Mouse (Mus musculus) mesoderm, embryonic 11.5 days (tissue): ENCODE measurements around the gene Rps8.
"Not testable (repeated sequence)": the region's sequence is repeated elsewhere in the genome, so short reads cannot be mapped to it uniquely, and the experiment has no call there.

Experiments used
- DNase-seq: peaks from one replicate; pipeline ENCODE4 v3.0.0-alpha.2; 2012; ENCODE audit warnings: low read depth, low spot score

Gene Rps8

DNA sequence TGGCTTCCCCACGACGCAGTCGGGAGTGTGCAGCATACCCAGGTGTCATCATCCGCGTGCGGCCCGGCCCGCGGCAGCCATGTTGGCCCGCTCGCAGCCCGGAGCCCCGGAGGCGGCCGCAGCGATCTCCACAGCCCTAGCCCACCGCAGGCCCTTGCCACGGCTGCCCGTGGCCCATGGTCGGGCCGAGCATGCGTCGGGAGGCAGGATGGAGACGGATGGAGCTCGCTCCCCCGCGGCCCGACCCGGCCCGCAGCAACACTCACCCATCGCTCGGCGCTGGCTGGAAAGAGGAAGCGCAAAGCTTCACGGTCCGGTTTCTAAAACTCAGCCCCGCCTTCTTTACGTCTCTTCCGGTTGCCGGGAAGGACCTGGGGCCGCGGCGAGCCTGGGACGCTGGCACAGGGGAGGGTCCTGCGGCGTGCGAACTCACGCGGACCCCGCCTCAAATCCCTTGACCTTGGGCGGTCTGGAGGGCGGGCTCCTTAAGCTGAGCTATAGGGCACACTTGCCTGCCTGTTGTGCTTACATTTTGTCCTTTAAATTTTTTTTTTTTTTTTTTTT lies at the start of gene Rps8:
Rps8 (minus strand) TSS at position 452 of the 564 bp plus-strand sequence.
- peak; percentile 91 for DNase-seq

DNA sequence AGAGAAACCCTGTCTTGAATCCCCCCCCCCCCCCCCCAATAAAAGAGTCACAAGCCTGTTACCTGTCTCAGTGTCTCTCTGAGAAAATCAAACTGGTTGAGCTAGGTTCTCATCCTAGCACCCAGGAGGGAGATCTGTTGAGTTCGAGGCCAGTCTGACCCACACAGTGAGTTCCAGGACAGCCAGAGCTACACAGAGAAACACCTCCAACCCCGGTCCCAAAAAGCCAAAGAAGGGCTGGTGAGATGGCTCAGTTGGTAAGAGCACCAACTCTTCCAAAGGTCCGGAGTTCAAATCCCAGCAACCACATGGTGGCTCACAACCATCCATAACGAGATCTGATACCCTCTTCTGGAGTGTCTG lies 46.9 kb upstream of the Rps8 start:
- DNase-seq = no peak

DNA sequence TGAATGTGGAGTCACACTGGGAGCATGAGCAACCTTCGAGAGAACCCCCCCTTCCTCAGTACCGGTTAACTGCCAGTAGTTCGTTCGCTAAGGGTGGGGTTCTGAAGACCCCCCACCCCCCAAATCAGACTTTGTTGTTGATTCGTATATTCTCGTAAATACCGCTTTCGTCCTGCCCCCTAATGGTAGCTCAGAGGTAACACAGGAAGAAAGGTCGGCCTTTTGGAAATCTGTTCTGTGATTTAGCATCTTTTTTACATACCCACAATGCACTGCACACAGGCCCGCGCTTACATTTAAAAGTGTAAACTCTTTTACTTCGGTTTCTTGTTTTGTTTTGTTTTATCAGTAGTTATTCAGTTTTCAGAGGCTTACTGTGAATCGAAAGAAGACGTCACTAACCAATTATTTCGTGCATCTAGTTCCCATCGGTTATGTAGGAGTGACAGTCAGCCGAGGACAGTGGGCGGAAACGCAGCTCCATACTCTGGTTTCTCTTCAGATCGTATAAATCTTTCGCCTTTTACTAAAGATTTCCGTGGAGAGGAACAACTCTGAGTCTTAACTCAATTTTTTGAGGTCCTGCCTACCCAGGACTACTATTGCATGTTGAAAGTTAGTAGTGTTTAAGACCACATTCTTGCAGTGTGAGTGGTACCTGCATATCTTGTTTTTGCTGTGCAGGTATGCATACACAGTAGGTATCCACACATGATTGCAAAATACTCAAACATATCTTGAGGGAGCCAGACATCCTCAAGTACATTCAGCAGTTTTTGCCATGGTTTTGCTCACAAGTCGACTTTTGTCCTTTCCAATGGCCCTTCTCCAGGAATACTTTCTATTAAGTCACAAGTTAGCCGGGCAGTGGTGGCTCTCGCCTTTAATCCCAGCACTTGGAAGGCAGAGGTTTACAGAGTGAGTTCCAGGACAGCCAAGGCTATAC lies 46.3 kb upstream of the Rps8 start:
- peak; percentile 87 for DNase-seq

GRCm38 (mm10) chr4:117191804-117192203 lies 35.8 kb upstream of the Rps8 start:
- DNase-seq = no peak

DNA sequence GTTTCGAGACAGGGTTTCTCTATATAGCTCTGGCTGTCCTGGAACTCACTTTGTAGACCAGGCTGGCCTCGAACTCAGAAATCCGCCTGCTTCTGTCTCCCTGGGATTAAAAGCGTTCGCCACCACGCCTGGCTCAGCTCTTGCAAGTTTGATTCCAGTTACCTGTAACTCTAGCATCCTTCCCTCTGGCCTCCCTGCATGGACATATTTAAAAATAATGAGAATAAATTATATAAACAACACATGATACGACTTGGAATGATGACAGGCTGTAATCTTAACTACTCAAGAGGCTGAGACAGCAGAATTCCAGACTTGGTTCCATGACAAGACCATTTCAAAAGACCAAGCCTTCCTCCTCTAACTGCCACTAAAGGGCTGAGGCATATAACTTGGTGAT lies 34.6 kb upstream of the Rps8 start:
- no peak for DNase-seq

DNA sequence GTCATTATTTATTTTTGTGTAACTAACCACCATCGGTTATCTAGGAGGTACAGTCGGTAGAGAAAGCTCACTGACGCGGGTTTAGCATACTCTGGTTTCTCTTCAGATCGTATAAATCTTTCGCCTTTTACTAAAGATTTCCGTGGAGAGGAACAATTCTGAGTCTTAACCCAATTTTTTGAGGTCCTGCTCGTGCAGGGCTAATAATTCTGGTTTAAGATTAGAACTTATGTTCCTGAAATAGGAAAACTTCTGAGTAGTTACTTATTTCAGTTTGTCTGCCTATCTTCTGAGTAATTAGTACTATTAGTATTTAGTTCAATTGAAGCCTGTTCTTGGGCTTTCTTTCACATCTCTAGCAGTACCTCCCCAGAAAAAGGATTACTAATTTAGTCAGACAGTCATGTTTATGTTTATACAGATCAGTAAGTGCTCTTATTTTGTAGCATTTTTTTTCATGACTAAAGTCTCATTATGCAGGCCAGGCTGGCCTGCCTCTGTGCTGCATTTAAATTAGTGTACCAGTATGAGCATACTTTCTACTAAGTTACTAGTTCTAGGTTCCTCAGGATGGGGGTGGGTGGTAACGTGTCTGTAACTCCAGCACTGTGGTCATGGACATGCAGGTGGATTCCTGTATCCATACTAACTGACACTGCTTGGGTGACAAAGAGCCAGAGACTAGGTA lies 34.0 kb upstream of the Rps8 start:
- peak; percentile 88 for DNase-seq

- DNase-seq = peak; percentile 92
Observed at GRCm38 (mm10) chr4:117189382-117189855, 33.4 kb upstream of the Rps8 start.

DNA sequence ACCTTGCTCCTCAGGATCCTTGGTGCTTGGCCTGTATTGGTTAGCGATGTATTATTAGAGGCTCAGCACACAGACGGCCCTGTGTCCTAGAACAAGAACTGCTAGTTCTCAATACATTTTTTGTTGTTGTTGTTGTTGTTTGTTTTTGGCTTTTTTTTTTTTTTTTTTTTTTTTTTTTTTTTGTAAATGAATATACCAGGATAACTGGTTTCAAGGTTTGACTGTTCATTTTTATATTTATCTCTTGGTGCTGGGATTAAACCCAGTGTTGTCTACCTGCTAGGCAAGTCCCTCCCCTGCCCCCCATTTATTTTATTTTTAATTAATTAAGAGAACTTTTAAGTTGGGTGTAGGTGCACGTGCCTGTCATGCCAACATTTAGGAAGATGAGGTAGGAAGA lies 32.9 kb upstream of the Rps8 start:
- no peak for DNase-seq

GRCm38 (mm10) chr4:117182759-117183096 lies 26.7 kb upstream of the Rps8 start:
- DNase-seq = not testable (repeated sequence)

DNA sequence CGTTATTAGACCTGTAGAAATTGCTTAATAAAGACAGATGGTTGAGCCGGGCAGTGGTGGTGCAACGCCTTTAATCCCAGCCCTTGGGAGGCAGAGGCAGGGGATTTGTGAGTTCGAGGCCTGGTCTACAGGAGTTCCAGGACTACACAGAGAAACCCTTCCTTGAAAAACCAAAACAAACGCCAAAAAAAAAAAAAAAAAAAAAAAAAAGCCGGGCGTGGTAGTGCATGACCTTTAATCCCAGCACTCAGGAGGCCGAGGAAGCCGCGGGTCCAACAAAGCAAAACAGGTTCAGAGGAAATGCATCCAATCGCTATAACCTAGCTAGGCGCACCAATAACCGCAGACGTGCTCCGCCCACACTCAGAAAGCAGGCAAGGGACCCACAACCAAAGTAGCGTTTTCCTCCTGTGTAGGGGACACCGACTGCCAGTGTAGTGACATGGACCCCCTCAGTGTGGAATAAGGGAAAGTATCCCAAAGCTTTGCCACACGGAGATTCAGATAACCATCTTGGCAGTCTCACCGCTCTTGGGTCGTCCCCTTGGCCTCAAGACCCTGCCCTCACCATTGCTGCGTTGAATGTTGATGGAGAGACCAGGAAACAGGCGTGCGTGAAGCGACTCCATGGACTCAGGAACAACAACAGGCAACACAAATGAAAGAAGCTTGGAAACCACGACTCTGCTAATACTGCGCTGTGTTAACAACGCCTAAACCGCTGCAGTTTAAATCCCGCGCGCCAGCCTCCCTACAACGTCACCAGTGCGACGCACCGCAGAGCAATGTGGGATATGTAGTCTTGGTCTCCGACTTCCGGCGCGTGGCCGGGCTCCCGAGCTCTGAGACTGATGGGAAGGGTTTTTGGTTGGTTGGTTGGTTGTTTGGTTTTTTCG lies 26.1 kb upstream of the Rps8 start, which contains the start of gene Kif2c:
Kif2c (minus strand) TSS at position 777 of the 896 bp plus-strand sequence.
- peak; percentile 92 for DNase-seq

GRCm38 (mm10) chr4:117169936-117170335 lies 13.9 kb upstream of the Rps8 start:
- no peak for DNase-seq

- DNase-seq = no peak
Observed at GRCm38 (mm10) chr4:117161183-117161582, 5.1 kb upstream of the Rps8 start.

GRCm38 (mm10) chr4:117159666-117160065 lies 3.6 kb upstream of the Rps8 start:
- no peak for DNase-seq

GRCm38 (mm10) chr4:117156372-117156771 lies 329 bp upstream of the Rps8 start:
- DNase-seq = no peak

DNA sequence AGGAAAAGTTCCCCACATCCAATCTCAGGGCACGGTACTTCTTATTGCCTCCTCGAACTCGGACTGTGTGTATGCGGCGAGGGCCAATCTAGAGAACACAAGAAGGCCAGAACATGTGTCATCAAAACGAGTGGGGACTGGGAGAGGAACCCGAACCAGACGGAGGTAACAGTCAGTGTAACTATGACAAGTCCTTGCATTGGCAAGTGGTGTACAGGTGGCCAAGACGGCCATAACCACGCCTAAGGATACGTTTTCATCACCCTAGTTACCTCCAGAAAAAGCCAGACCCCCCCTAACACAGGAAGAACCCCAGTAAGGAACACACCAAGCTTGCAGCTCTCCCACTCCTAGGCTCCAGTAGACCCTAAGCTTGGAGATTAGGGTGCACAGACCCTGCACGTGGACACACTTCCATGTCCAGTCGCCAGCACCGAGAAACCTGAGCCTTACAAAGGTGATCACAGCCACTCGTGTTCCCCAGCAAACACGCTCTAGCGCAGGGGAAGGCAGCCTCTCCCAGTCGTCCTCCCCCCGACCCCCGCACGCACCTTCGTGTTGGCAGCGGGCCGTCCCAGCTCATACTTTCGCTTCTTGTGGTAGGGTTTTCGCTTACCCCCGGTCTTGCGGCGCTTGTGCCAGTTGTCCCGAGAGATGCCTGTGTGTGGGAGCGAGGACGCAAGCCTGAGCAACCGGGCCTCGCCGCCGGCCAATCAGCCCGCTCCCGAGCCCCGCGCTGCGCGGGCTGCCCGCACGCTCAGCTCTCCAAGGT lies 837 bp downstream of the Rps8 start:
- no peak for DNase-seq

DNA sequence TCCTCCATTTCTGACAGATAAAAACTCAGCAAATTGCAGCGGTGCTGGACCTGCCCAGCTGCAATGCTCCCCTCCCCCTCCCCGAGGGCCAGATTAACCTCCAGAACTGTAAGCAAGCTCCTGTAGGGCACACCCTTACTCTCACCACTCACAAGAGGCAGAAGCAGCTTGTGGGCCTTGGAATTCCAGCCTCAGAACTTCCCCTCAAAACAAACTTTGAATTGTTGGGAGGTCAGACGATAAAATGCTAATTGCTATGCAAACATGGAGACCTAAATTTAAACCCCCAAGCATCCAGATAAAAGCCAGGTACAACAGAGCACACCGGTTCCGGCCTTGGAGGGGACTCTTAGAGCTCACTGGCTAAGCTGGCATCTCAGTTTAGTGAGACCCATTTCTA lies 3.3 kb downstream of the Rps8 start:
- DNase-seq = no peak

GRCm38 (mm10) chr4:117151416-117151815 lies 4.6 kb downstream of the Rps8 start:
- DNase-seq = no peak

- no peak for DNase-seq
Observed at GRCm38 (mm10) chr4:117150212-117150733, 5.8 kb downstream of the Rps8 start.

DNA sequence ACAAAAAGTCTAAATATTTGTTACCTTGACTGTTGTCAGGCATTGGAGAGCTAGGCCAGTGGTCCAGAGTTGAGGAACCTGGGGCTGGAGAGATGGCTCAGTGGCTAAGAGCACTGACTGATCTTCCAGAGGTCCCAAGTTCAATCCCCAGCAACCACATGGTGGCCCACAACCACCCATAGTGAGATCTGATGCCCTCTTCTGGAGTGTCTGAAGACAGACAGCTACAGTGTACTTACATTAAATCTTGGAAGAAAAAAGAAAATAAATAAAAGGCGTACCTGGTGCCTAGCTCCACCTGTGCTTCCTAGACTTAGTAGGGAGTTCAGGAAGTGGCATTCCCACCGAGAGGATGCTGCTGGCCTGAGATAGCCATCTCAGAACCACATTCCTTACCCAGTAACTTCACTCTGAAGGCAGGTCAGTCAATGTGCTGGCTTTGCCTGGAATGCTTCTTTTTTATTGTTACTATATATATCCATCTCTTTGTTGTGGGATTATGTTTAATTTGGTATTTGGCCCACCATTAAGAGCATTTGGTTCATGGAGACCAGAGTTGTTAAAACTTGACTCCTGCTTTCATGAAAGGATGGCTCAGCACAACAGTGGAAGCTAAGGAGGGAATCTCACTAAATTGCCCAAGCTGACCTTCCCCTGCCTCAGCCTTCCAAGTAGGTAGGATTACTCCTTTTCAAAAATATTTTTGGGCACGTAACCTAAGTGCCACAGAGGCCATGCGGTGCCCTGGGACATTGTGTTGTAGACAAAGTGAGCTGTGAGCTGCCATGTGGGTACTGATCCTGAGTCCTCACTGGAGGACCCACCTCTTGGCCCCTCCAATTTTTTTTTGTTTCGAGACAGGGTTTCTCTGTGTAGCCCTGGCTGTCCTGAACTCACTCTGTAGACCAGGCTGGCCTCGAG lies 6.5 kb downstream of the Rps8 start:
- DNase-seq = no peak
